Comparison of ENCODE assay signal across 9 mouse cellular contexts in the genomic region with DNA sequence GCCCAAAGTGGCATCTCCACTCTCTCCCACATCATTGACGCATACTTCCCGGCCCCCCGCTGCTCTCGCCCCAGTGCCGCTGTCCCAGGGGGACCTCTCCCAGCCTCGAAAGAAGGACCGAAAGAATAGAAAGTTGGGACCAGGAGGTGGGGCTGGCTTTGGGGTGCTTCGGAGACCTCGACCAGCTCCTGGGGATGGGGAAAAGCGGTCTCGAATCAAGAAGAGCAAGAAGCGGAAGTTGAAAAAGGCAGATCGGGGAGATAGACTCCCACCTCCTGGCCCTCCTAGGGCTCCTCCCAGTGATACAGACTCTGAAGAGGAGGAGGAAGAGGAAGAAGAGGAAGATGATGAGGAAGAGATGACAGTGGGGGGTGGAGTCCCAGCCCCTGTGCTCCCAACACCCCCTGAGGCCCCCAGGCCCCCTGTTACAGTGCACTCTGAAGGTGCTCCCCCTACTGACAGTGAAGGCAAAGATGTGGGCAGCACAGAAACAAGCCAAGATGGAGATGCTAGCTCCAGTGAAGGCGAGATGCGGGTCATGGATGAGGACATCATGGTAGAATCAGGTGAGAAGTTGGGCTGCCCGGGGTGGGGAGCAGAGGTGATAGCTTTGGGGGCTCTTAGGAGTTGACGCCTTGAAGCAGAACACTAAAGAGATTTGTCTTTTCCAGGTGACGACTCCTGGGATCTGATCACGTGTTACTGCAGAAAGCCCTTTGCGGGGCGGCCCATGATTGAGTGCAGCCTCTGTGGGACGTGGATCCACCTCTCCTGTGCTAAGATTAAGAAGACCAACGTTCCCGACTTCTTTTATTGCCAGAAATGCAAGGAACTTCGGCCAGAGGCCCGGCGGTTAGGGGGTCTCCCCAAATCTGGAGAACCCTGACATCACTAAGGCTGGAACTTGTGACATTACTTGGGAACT. TPM values are rescaled to one million over a fixed set of nuclear protein-coding genes. Genes with fewer than 3 reads are reported as not detected.
DNase-seq lines count a peak whose midpoint lies in the region; ATAC-seq and TF ChIP-seq lines count a peak whose summit lies in the region.
"Had no signal": no experiment of that assay in that cellular context is flagged by ENCODE, and none has a peak within 500 bp of the region (broad histone marks: within the 10 kb centered on the region; RNA-seq: fewer than 3 reads in every experiment).

No protein-coding gene starts in this region.

- H3K4me2 ChIP-seq in hindbrain, embryonic 12.5 days (replicated peaks), result no peak overlapping the region
- H3K4me2 ChIP-seq in hindbrain, embryonic 11.5 days (replicated peaks; ENCODE audit: low read depth, low read length), result no peak overlapping the region
- H3K4me2 ChIP-seq in liver, embryonic 11.5 days, result no peak overlapping the region; the same call in 1 of the 2 replicates

- no peaks in the 10 kb centered on the region for H3K9me3 ChIP-seq in hindbrain, embryonic 12.5 days (replicated peaks)
- no peaks in the 10 kb centered on the region for H3K9me3 ChIP-seq in hindbrain, embryonic 11.5 days (ENCODE audit: control insufficient read depth, low read length)
- H3K9me3 ChIP-seq in liver, embryonic 11.5 days (ENCODE audit: control insufficient read depth, low read length), result no peaks in the 10 kb centered on the region

- TF ChIP-seq POLR2A in brain, embryonic 14.5 days (IDR thresholded peaks at IDR 0.05; ENCODE audit: borderline replicate concordance, extremely low read depth, insufficient read depth, insufficient read length, poor library complexity, severe bottlenecking), result no peak

- no peak overlapping the region for H3K4me3 ChIP-seq in hindbrain, embryonic 12.5 days
- no peak overlapping the region for H3K4me3 ChIP-seq in hindbrain, embryonic 11.5 days (ENCODE audit: low read depth, low read length)
- no peak overlapping the region for H3K4me3 ChIP-seq in liver, embryonic 11.5 days (ENCODE audit: low read depth, low read length)

- 94% methylated on average over 27 of the region's 27 CpGs for WGBS in hindbrain, embryonic 12.5 days
- WGBS in hindbrain, embryonic 11.5 days, result 94% methylated on average over 27 of the region's 27 CpGs
- 89% methylated on average over 27 of the region's 27 CpGs for WGBS in liver, embryonic 11.5 days

- no peak for DNase-seq in hindbrain, embryonic 11.5 days (ENCODE audit: low spot score)
- peak; percentile 44 for DNase-seq in ES-CJ7 (ENCODE audit: low read depth, low spot score)
- DNase-seq in brain, embryonic 14.5 days (ENCODE audit: low read depth), result no peak
- no peak for DNase-seq in liver, embryonic 11.5 days (ENCODE audit: low spot score)
- DNase-seq in right cerebral cortex, postnatal 36 days (ENCODE audit: low spot score in 2 of 2), result no peak
- no peak for DNase-seq in kidney, adult 11 months
- no peak for DNase-seq in layer of hippocampus, postnatal 14 days (ENCODE audit: low spot score in 2 of 2)
- DNase-seq: right cerebral cortex, postnatal 25 days had no signal

- peak overlapping the region; percentile 18; the same call in 1 of the 2 replicates for H3K9ac ChIP-seq in hindbrain, embryonic 12.5 days
- H3K9ac ChIP-seq in hindbrain, embryonic 11.5 days (ENCODE audit: low read depth, low read length), result no peak overlapping the region
- no peak overlapping the region for H3K9ac ChIP-seq in liver, embryonic 11.5 days (ENCODE audit: low read depth, low read length)

- H3K36me3 ChIP-seq in hindbrain, embryonic 12.5 days, result peaks cover 31% of the 10 kb centered on the region
- peaks cover 11% of the 10 kb centered on the region for H3K36me3 ChIP-seq in hindbrain, embryonic 11.5 days (ENCODE audit: control insufficient read depth, insufficient read depth, low read length)
- H3K36me3 ChIP-seq in liver, embryonic 11.5 days (ENCODE audit: control insufficient read depth, insufficient read depth, low read length), result peaks cover 20% of the 10 kb centered on the region

- TF ChIP-seq CTCF in brain, embryonic 14.5 days (IDR thresholded peaks at IDR 0.05; ENCODE audit: borderline replicate concordance, extremely low read depth, insufficient read depth, insufficient read length), result peak; percentile 21; the same call in 1 of the 2 replicates

- no peaks in the 10 kb centered on the region for H3K27me3 ChIP-seq in hindbrain, embryonic 12.5 days
- no peaks in the 10 kb centered on the region for H3K27me3 ChIP-seq in hindbrain, embryonic 11.5 days (ENCODE audit: control insufficient read depth, insufficient read depth, low read length)
- no peaks in the 10 kb centered on the region for H3K27me3 ChIP-seq in liver, embryonic 11.5 days (replicated peaks; ENCODE audit: control insufficient read depth, insufficient read depth, low read length)

- no peak overlapping the region for H3K27ac ChIP-seq in hindbrain, embryonic 12.5 days
- H3K27ac ChIP-seq in hindbrain, embryonic 11.5 days (ENCODE audit: low read depth, low read length), result no peak overlapping the region
- 0 out of 2 replicates have a peak overlapping the region, but pooled peaks have one; percentile 4 for H3K27ac ChIP-seq in liver, embryonic 11.5 days (ENCODE audit: low read depth, low read length)

- no peak for ATAC-seq in hindbrain, embryonic 12.5 days (ENCODE audit: low FRiP score)
- no peak for ATAC-seq in hindbrain, embryonic 11.5 days (ENCODE audit: low FRiP score)
- ATAC-seq in liver, embryonic 11.5 days (replicated peaks; ENCODE audit: low FRiP score), result no peak

- H3K4me1 ChIP-seq in hindbrain, embryonic 12.5 days, result peaks cover 47% of the 10 kb centered on the region
- peaks cover 8% of the 10 kb centered on the region; the same call in 1 of the 2 replicates for H3K4me1 ChIP-seq in hindbrain, embryonic 11.5 days (replicated peaks; ENCODE audit: control insufficient read depth, insufficient read depth, low read length)
- H3K4me1 ChIP-seq in liver, embryonic 11.5 days (replicated peaks; ENCODE audit: control insufficient read depth, insufficient read depth, low read length), result peaks cover 30% of the 10 kb centered on the region

RNA-seq across cellular contexts. Expression of a gene that starts 1.6 kb away (rescaled TPM):
- polyA plus RNA-seq in hindbrain, embryonic 12.5 days (2016; fragmentation: Nextera tagmentation; extraction: Ambion mirVana), result 45.9 and 46.4 TPM in 2 replicates
- 24.6 and 27.2 TPM in 2 replicates for polyA plus RNA-seq in hindbrain, embryonic 11.5 days (2014; fragmentation: Nextera tagmentation; extraction: Ambion mirVana)
- 36.8 and 45.7 TPM in 2 replicates for polyA plus RNA-seq in brain, embryonic 14.5 days (2012; rRNA removed)
- 22.1 and 23.3 TPM in 2 replicates for polyA plus RNA-seq in liver, embryonic 11.5 days (2014; fragmentation: Nextera tagmentation; extraction: Ambion mirVana)
- total RNA-seq in layer of hippocampus, postnatal 14 days (2021), result 10 to 100 TPM; 29.3 to 29.7 TPM

RNA-seq across cellular contexts. Expression of a gene that starts 3.3 kb away (rescaled TPM):
- polyA plus RNA-seq in hindbrain, embryonic 12.5 days (2016; fragmentation: Nextera tagmentation; extraction: Ambion mirVana), result 87.8 and 96.2 TPM in 2 replicates
- polyA plus RNA-seq in hindbrain, embryonic 11.5 days (2014; fragmentation: Nextera tagmentation; extraction: Ambion mirVana), result 56.7 and 57.5 TPM in 2 replicates
- polyA plus RNA-seq in brain, embryonic 14.5 days (2012; rRNA removed), result 49.2 and 54.9 TPM in 2 replicates
- polyA plus RNA-seq in liver, embryonic 11.5 days (2014; fragmentation: Nextera tagmentation; extraction: Ambion mirVana), result 33.2 and 36.6 TPM in 2 replicates
- 10 to 100 TPM; 38.0 to 40.0 TPM for total RNA-seq in layer of hippocampus, postnatal 14 days (2021)

RNA-seq across cellular contexts. Expression of a gene that starts 7.9 kb away (rescaled TPM):
- 598 and 607 TPM in 2 replicates for polyA plus RNA-seq in hindbrain, embryonic 12.5 days (2016; fragmentation: Nextera tagmentation; extraction: Ambion mirVana)
- 621 and 643 TPM in 2 replicates for polyA plus RNA-seq in hindbrain, embryonic 11.5 days (2014; fragmentation: Nextera tagmentation; extraction: Ambion mirVana)
- 457 and 501 TPM in 2 replicates for polyA plus RNA-seq in brain, embryonic 14.5 days (2012; rRNA removed)
- 302 and 311 TPM in 2 replicates for polyA plus RNA-seq in liver, embryonic 11.5 days (2014; fragmentation: Nextera tagmentation; extraction: Ambion mirVana)
- total RNA-seq in layer of hippocampus, postnatal 14 days (2021), result 100 to 1,000 TPM; 221 to 251 TPM

RNA-seq across cellular contexts. Expression of a gene that starts 16.4 kb away (rescaled TPM):
- polyA plus RNA-seq in hindbrain, embryonic 12.5 days (2016; fragmentation: Nextera tagmentation; extraction: Ambion mirVana), result 59.8 and 61.9 TPM in 2 replicates
- 45.1 and 52.1 TPM in 2 replicates for polyA plus RNA-seq in hindbrain, embryonic 11.5 days (2014; fragmentation: Nextera tagmentation; extraction: Ambion mirVana)
- 36.0 and 43.9 TPM in 2 replicates for polyA plus RNA-seq in brain, embryonic 14.5 days (2012; rRNA removed)
- 85.7 and 89.7 TPM in 2 replicates for polyA plus RNA-seq in liver, embryonic 11.5 days (2014; fragmentation: Nextera tagmentation; extraction: Ambion mirVana)
- 10 to 100 TPM; 62.3 to 69.2 TPM for total RNA-seq in layer of hippocampus, postnatal 14 days (2021)

RNA-seq across cellular contexts. Expression of a gene that starts 16.5 kb away (rescaled TPM):
- 123 and 127 TPM in 2 replicates for polyA plus RNA-seq in hindbrain, embryonic 12.5 days (2016; fragmentation: Nextera tagmentation; extraction: Ambion mirVana)
- polyA plus RNA-seq in hindbrain, embryonic 11.5 days (2014; fragmentation: Nextera tagmentation; extraction: Ambion mirVana), result 154 and 163 TPM in 2 replicates
- polyA plus RNA-seq in brain, embryonic 14.5 days (2012; rRNA removed), result 127 and 159 TPM in 2 replicates
- polyA plus RNA-seq in liver, embryonic 11.5 days (2014; fragmentation: Nextera tagmentation; extraction: Ambion mirVana), result 131 and 146 TPM in 2 replicates
- 10 to 100 TPM; 88.5 to 93.9 TPM for total RNA-seq in layer of hippocampus, postnatal 14 days (2021)
